Mouse (Mus musculus) liver, postnatal 0 days (tissue): ENCODE measurements around the gene Nlrc5.

Experiments
- CTCF ChIP-seq: sonication (generic); IDR thresholded peaks from 2 replicates; pipeline ENCODE4 v1.5.1; 2016; ENCODE audit warnings: antibody characterized with exemption, low read depth
- EP300 ChIP-seq: IDR thresholded peaks from 2 replicates; pipeline ENCODE4 v1.6.1; 2016; ENCODE audit warnings: antibody characterized with exemption, low read depth, mild to moderate bottlenecking

- no peak for TF ChIP-seq EP300
- TF ChIP-seq CTCF, result no peak
Observed at GRCm38 (mm10) chr8:94561256-94561655, 127.1 kb downstream of the Nlrc5 start.
